In the genomic region with DNA sequence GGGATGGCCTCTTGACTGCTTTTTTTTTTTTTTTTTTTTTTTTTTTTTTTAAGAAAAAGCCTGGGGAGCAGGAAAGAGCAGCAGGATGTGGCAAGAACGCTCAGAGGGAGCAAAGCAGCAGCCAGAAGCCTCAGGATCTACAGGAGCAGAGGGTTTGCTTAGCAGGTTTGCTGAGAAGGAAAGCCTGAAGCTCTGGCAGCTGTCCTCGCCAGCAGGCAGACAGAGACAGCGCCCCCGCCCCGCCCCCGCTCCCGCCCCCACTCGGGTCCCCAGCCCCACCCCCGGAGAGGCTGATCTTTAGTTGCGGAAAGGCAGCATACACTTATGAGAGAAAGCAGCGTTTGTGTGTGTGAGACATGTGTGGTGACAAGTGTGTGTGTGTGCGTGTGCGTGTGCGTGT, we compare ENCODE assay signal across 8 mouse cellular contexts. TPM values are rescaled to one million over a fixed set of nuclear protein-coding genes. Genes with fewer than 3 reads are reported as not detected.
DNase-seq lines count a peak whose midpoint lies in the region; ATAC-seq and TF ChIP-seq lines count a peak whose summit lies in the region.

No protein-coding gene starts in this region.

- TF ChIP-seq EP300 in liver, embryonic 14.5 days (IDR thresholded peaks at IDR 0.05; ENCODE audit: low read depth) = no peak

- H3K27ac ChIP-seq in heart, embryonic 10.5 days = no peak overlapping the region; the same call in 1 of the 2 replicates
- no peak overlapping the region for H3K27ac ChIP-seq in ES-E14 (ENCODE audit: insufficient read depth, low read depth, low read length, poor library complexity, severe bottlenecking)
- no peak overlapping the region for H3K27ac ChIP-seq in forebrain, embryonic 16.5 days (ENCODE audit: low read length)
- H3K27ac ChIP-seq in liver, embryonic 14.5 days = no peak overlapping the region

- TF ChIP-seq CTCF in liver, embryonic 14.5 days (IDR thresholded peaks at IDR 0.05; ENCODE audit: low read depth) = no peak

- peak overlapping the region; percentile 39; the same call in 1 of the 2 replicates for H3K4me3 ChIP-seq in heart, embryonic 10.5 days
- no peak overlapping the region for H3K4me3 ChIP-seq in ES-E14 (ENCODE audit: insufficient read depth in 1 of 2, low read depth in 1 of 2, low read length in 2 of 2, poor library complexity in 1 of 2, severe bottlenecking in 1 of 2)
- no peak overlapping the region for H3K4me3 ChIP-seq in forebrain, embryonic 16.5 days (replicated peaks; ENCODE audit: low read length)
- H3K4me3 ChIP-seq in liver, embryonic 14.5 days (ENCODE audit: insufficient read depth in 1 of 2, low read depth in 2 of 2, low read length in 2 of 2) = no peak overlapping the region

- ATAC-seq in forebrain, embryonic 16.5 days = peak; percentile 50; the same call in 1 of the 2 replicates
- ATAC-seq in liver, embryonic 14.5 days (ENCODE audit: insufficient read depth) = no peak

- no peaks in the 10 kb centered on the region for H3K9me3 ChIP-seq in heart, embryonic 10.5 days
- H3K9me3 ChIP-seq in ES-E14 (ENCODE audit: control insufficient read depth, insufficient read depth, low read depth, low read length) = no peaks in the 10 kb centered on the region
- no peaks in the 10 kb centered on the region for H3K9me3 ChIP-seq in forebrain, embryonic 16.5 days (ENCODE audit: control insufficient read depth, low read length)
- H3K9me3 ChIP-seq in liver, embryonic 14.5 days (ENCODE audit: control insufficient read depth, low read length) = no peaks in the 10 kb centered on the region

- no peak overlapping the region for H3K9ac ChIP-seq in ES-E14 (ENCODE audit: insufficient read depth, low read depth, low read length, poor library complexity, severe bottlenecking)
- peak overlapping the region; percentile 43 for H3K9ac ChIP-seq in forebrain, embryonic 16.5 days (replicated peaks; ENCODE audit: low read depth, low read length)
- no peak overlapping the region for H3K9ac ChIP-seq in liver, embryonic 14.5 days (replicated peaks)

- in situ Hi-C loops in ES-E14 (cut with MboI; ENCODE audit: low sequenced_read_pairs in 2 of 2, unreplicated experiment in 2 of 2) = no loop called here

- no peaks in the 10 kb centered on the region for H3K27me3 ChIP-seq in heart, embryonic 10.5 days (ENCODE audit: insufficient read depth, poor library complexity, severe bottlenecking)
- H3K27me3 ChIP-seq in forebrain, embryonic 16.5 days (replicated peaks; ENCODE audit: control insufficient read depth, insufficient read depth, low read length) = no peaks in the 10 kb centered on the region
- H3K27me3 ChIP-seq in liver, embryonic 14.5 days (ENCODE audit: control insufficient read depth, insufficient read depth, low read length) = no peaks in the 10 kb centered on the region

- H3K4me1 ChIP-seq in heart, embryonic 10.5 days = peaks cover 10% of the 10 kb centered on the region; the same call in 1 of the 2 replicates
- no peaks in the 10 kb centered on the region; a peak in 1 of 4 replicates for H3K4me1 ChIP-seq in ES-E14 (ENCODE audit: control insufficient read depth in 2 of 2, insufficient read depth in 2 of 2, low read length in 2 of 2, poor library complexity in 1 of 2)
- peaks cover 13% of the 10 kb centered on the region for H3K4me1 ChIP-seq in forebrain, embryonic 16.5 days (replicated peaks; ENCODE audit: control insufficient read depth, insufficient read depth, low read length)
- H3K4me1 ChIP-seq in liver, embryonic 14.5 days (replicated peaks; ENCODE audit: control insufficient read depth in 2 of 2, insufficient read depth in 2 of 2, low read length in 1 of 2) = no peaks in the 10 kb centered on the region

- no peaks in the 10 kb centered on the region for H3K36me3 ChIP-seq in heart, embryonic 10.5 days
- no peaks in the 10 kb centered on the region for H3K36me3 ChIP-seq in ES-E14 (ENCODE audit: control insufficient read depth, insufficient read depth, low read length, poor library complexity, severe bottlenecking)
- no peaks in the 10 kb centered on the region for H3K36me3 ChIP-seq in forebrain, embryonic 16.5 days (ENCODE audit: control insufficient read depth, insufficient read depth)
- H3K36me3 ChIP-seq in liver, embryonic 14.5 days (replicated peaks; ENCODE audit: control insufficient read depth, insufficient read depth, low read depth) = no peaks in the 10 kb centered on the region

- DNase-seq in heart, embryonic 10.5 days (ENCODE audit: low spot score) = no peak
- DNase-seq in heart, adult 18-20 months = no peak
- DNase-seq in ES-E14 (ENCODE audit: low read depth, low spot score) = no peak
- DNase-seq in liver, embryonic 14.5 days (ENCODE audit: low read depth in 3 of 3, low spot score in 3 of 3) = no peak
- DNase-seq in thymus, postnatal 25 days = peak; percentile 38
- DNase-seq in layer of hippocampus, postnatal 25 days (ENCODE audit: extremely low spot score in 1 of 2, low spot score in 1 of 2) = no peak
- no peak for DNase-seq in left cerebral cortex, adult 11 months (ENCODE audit: low spot score)

- H3K4me2 ChIP-seq in forebrain, embryonic 16.5 days (ENCODE audit: low read length) = peak overlapping the region; percentile 31; the same call in 1 of the 2 replicates
- peak overlapping the region; percentile 25; the same call in 1 of the 2 replicates for H3K4me2 ChIP-seq in liver, embryonic 14.5 days (ENCODE audit: low read depth)

- WGBS in heart, embryonic 10.5 days = 16% methylated on average over 14 of the region's 14 CpGs
- 19% methylated on average over 14 of the region's 14 CpGs for WGBS in forebrain, embryonic 16.5 days
- 24% methylated on average over 14 of the region's 14 CpGs for WGBS in liver, embryonic 14.5 days (ENCODE audit: insufficient replicate concordance)

TF ChIP-seq in ES-E14, 5 proteins besides CTCF, POLR2A, EP300 and RAD21:
- TF ChIP-seq HCFC1 (IDR thresholded peaks at IDR 0.05; ENCODE audit: borderline replicate concordance, insufficient read depth, low read length) (no peak), ZNF384 (IDR thresholded peaks at IDR 0.05; ENCODE audit: low read depth, low read length) (0 out of 2 replicates have a peak, but pooled peaks have one; percentile 37), ZC3H11A (IDR thresholded peaks at IDR 0.05; ENCODE audit: borderline replicate concordance, low read depth, low read length) (no peak)
TF ChIP-seq in ES-E14: peak in this region for 1.

RNA-seq across cellular contexts. Expression of gene 4921524J17Rik, which starts 19.7 kb away (rescaled TPM):
- polyA plus RNA-seq in heart, embryonic 10.5 days (2016; fragmentation: Nextera tagmentation; extraction: Ambion mirVana) = 61.0 and 64.9 TPM in 2 replicates
- 10 to 100 TPM; 18.1 to 19.4 TPM for total RNA-seq in heart, adult 18-20 months (2021)
- 15.0 and 19.5 TPM in 2 replicates for total RNA-seq in ES-E14 (2012; rRNA removed)
- polyA plus RNA-seq in forebrain, embryonic 16.5 days (2015; fragmentation: Nextera tagmentation; extraction: Ambion mirVana) = 71.5 and 83.9 TPM in 2 replicates
- 5.4 and 7.0 TPM in 2 replicates for polyA plus RNA-seq in liver, embryonic 14.5 days (2012; rRNA removed)
- polyA plus RNA-seq in liver, embryonic 14.5 days (2014; fragmentation: Nextera tagmentation; extraction: Ambion mirVana) = 15.4 and 17.1 TPM in 2 replicates
- 10 to 100 TPM; 17.3 to 19.8 TPM for total RNA-seq in layer of hippocampus, postnatal 25 days (2021)

RNA-seq across cellular contexts. Expression of gene Gpt2, which starts 40.0 kb away (rescaled TPM):
- polyA plus RNA-seq in heart, embryonic 10.5 days (2016; fragmentation: Nextera tagmentation; extraction: Ambion mirVana) = 13.9 and 25.2 TPM in 2 replicates
- total RNA-seq in heart, adult 18-20 months (2021) = 10 to 100 TPM; 33.3 to 37.5 TPM
- 31.9 and 46.4 TPM in 2 replicates for total RNA-seq in ES-E14 (2012; rRNA removed)
- 39.1 and 44.7 TPM in 2 replicates for polyA plus RNA-seq in forebrain, embryonic 16.5 days (2015; fragmentation: Nextera tagmentation; extraction: Ambion mirVana)
- polyA plus RNA-seq in liver, embryonic 14.5 days (2012; rRNA removed) = 8.1 and 8.7 TPM in 2 replicates
- 13.1 and 15.5 TPM in 2 replicates for polyA plus RNA-seq in liver, embryonic 14.5 days (2014; fragmentation: Nextera tagmentation; extraction: Ambion mirVana)
- total RNA-seq in layer of hippocampus, postnatal 25 days (2021) = 10 to 100 TPM; 61.8 to 80.8 TPM
